Mouse (Mus musculus) neural tube, embryonic 12.5 days (tissue): Measurements from ENCODE around the gene Icosl. TPM values are rescaled to one million over a fixed set of nuclear protein-coding genes. Genes with fewer than 3 reads are reported as not detected.
"Not testable (repeated sequence)": the region's sequence is repeated elsewhere in the genome, so short reads cannot be mapped to it uniquely, and the experiment has no call there.

Experiments used
- ATAC-seq: fragments of 200-750 bp; cut with Nextera tagmentation; 2 replicates; pipeline ENCODE4 v1.8.0; 2017; ENCODE audit warnings: low read depth, mild to moderate bottlenecking, moderate TSS enrichment, moderate library complexity; ENCODE audit not compliant: low FRiP score
- H3K27ac ChIP-seq: fragments of 300-500 bp; sonication (generic); 2 replicates; pipeline ENCODE4 v1.5.1; 2016
- H3K27me3 ChIP-seq: fragments of 300-500 bp; sonication (generic); replicated peaks from 2 replicates; pipeline ENCODE4 v1.6.1; 2016; ENCODE audit warnings: mild to moderate bottlenecking
- H3K36me3 ChIP-seq: fragments of 300-500 bp; sonication (generic); 2 replicates; pipeline ENCODE4 v1.6.1; 2016; ENCODE audit warnings: mild to moderate bottlenecking
- H3K4me1 ChIP-seq: fragments of 300-500 bp; sonication (generic); 2 replicates; pipeline ENCODE4 v1.6.1; 2016
- H3K4me2 ChIP-seq: fragments of 300-500 bp; sonication (generic); replicated peaks from 2 replicates; pipeline ENCODE4 v1.6.1; 2016; ENCODE audit warnings: mild to moderate bottlenecking
- H3K4me3 ChIP-seq: fragments of 300-500 bp; sonication (generic); 2 replicates; pipeline ENCODE4 v1.5.1; 2016
- H3K9ac ChIP-seq: fragments of 300-500 bp; sonication (generic); 2 replicates; pipeline ENCODE4 v1.6.1; 2016; ENCODE audit warnings: mild to moderate bottlenecking
- H3K9me3 ChIP-seq: fragments of 300-500 bp; sonication (generic); 2 replicates; pipeline ENCODE4 v1.6.1; 2016; ENCODE audit warnings: mild to moderate bottlenecking
- WGBS: fragments of 180-500 bp; shearing (Covaris S2); methylation state at CpG from one replicate; pipeline ENCODE4 v1.1.7; 2016; 5-methylcytosine and 5-hydroxymethylcytosine counted together
- polyA plus RNA-seq: library from polyadenylated mRNA; unstranded; fragments of >200 nt; fragmentation: Nextera tagmentation; extraction: Ambion mirVana; gene quantifications from 2 replicates; pipeline ENCODE4 v1.2.1, GENCODE M21; 2016

The Icosl gene
- polyA plus RNA-seq, result 1.3 TPM in 2 replicates

- Histone ChIP-seq H3K27me3 (peaks cover 20% of the 10 kb centered on the region), H3K4me2 (peak within 1 kb of the TSS; percentile 99), H3K9me3 (no peaks in the 10 kb centered on the region), H3K4me3 (peak within 1 kb of the TSS; percentile 57), H3K36me3 (no peaks in the 10 kb centered on the region), H3K27ac (no peak within 1 kb of the TSS), H3K9ac (peak within 1 kb of the TSS; percentile 55), H3K4me1 (peaks cover 14% of the 10 kb centered on the region; the same call in 1 of the 2 replicates)
- peak; percentile 90 for ATAC-seq
- WGBS, result under 1% methylated on average over 66 of the region's 66 CpGs
Observed at GRCm38 (mm10) chr10:78069101-78070011, at the start of gene Icosl. Gene Icosl (plus strand): TSS chr10:78069302.

DNA sequence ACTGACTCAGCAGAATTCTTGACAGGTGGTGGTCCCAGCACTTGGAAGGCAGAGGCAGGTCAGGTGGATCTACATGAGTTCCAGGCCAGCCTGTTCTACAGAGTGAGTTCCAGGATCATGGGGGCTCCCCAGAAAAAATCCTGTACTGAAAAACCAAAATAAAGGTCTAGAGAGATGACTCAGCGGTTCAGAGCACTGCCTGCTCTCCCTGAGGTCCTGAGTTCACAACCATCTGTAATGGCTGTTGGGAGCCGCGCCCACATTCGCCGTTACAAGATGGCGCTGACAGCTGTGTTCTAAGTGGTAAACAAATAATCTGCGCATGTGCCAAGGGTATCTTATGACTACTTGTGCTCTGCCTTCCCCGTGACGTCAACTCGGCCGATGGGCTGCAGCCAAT lies 49.1 kb upstream of the Icosl start:
- H3K27me3 ChIP-seq, H3K9ac ChIP-seq, H3K36me3 ChIP-seq, ATAC-seq, H3K27ac ChIP-seq, H3K4me3 ChIP-seq, H3K9me3 ChIP-seq, H3K4me2 ChIP-seq, H3K4me1 ChIP-seq: not testable (repeated sequence)
- WGBS, result 95% methylated on average over 7 of the region's 11 CpGs

DNA sequence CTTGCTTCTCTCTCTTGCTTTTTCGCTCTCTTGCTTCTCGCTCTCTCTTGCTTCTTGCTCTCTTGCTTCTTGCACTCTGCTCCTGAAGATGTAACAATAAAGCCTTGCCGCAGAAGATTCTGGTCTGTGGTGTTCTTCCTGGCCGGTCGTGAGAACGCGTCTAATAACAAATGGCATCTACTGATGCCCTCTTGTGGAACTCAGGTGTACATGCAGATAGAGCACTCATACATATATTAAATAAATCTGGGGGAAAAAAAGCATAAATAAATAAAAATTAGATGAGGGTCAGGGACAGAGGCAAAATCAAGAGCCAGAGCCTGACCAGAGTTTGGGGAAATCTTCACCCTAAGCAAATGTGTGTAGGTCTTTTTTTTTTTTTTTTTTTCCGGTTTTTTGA lies 43.6 kb upstream of the Icosl start:
- not testable (repeated sequence) for H3K9me3 ChIP-seq, H3K4me1 ChIP-seq, H3K36me3 ChIP-seq, H3K4me2 ChIP-seq, H3K4me3 ChIP-seq, ATAC-seq, H3K27ac ChIP-seq, H3K27me3 ChIP-seq, H3K9ac ChIP-seq
- WGBS, result 72% methylated on average over 6 of the region's 8 CpGs

GRCm38 (mm10) chr10:78028129-78028528 lies 41.0 kb upstream of the Icosl start:
- Histone ChIP-seq H3K4me3 (no peak overlapping the region), H3K4me1 (no peaks in the 10 kb centered on the region), H3K4me2 (no peak overlapping the region), H3K27me3 (no peaks in the 10 kb centered on the region), H3K9me3 (no peaks in the 10 kb centered on the region), H3K9ac (no peak overlapping the region), H3K27ac (no peak overlapping the region), H3K36me3 (no peaks in the 10 kb centered on the region)
- ATAC-seq, result 0 out of 2 replicates have a peak, but pooled peaks have one; percentile 29
- 6% methylated on average over 5 of the region's 5 CpGs for WGBS

DNA sequence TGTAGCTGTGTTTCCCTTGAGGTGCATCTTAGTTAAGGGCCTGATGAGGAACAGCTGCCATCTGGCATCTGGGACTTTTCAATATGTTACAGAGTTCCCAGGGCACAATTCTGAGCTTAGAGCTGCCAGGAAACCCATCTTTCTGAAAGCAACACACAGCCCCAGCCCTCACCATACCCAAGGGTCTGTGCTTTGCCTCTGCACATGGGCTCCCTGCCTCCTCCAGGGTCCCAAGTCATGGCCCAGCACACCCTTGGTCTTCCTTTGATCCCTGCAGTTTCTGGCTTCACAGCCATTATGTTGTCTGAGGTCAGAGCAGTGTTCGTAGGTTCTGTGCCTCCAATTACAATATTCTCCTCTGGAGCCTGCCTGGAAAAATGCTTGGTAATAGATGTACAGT lies 40.0 kb upstream of the Icosl start:
- no peaks in the 10 kb centered on the region for H3K36me3 ChIP-seq
- no peaks in the 10 kb centered on the region for H3K9me3 ChIP-seq
- no peaks in the 10 kb centered on the region for H3K27me3 ChIP-seq
- no peaks in the 10 kb centered on the region for H3K4me1 ChIP-seq
- no peak overlapping the region for H3K4me2 ChIP-seq
- no peak overlapping the region for H3K27ac ChIP-seq
- WGBS, result 85% methylated on average over 1 of the region's 1 CpGs
- H3K9ac ChIP-seq, result no peak overlapping the region
- H3K4me3 ChIP-seq, result no peak overlapping the region
- ATAC-seq, result no peak

- Histone ChIP-seq H3K4me2 (no peak overlapping the region), H3K36me3 (no peaks in the 10 kb centered on the region), H3K27me3 (no peaks in the 10 kb centered on the region), H3K4me1 (no peaks in the 10 kb centered on the region), H3K9ac (no peak overlapping the region), H3K4me3 (no peak overlapping the region), H3K27ac (no peak overlapping the region), H3K9me3 (no peaks in the 10 kb centered on the region)
- WGBS, result 88% methylated on average over 2 of the region's 2 CpGs
- ATAC-seq, result no peak
Observed at GRCm38 (mm10) chr10:78031987-78032386, 37.1 kb upstream of the Icosl start.

GRCm38 (mm10) chr10:78037139-78037538 lies 32.0 kb upstream of the Icosl start:
- Histone ChIP-seq H3K4me3 (no peak overlapping the region), H3K9ac (no peak overlapping the region), H3K9me3 (no peaks in the 10 kb centered on the region), H3K27ac (no peak overlapping the region), H3K27me3 (no peaks in the 10 kb centered on the region), H3K4me2 (no peak overlapping the region), H3K36me3 (no peaks in the 10 kb centered on the region), H3K4me1 (no peaks in the 10 kb centered on the region)
- ATAC-seq, result no peak
- 85% methylated on average over 4 of the region's 4 CpGs for WGBS

- H3K4me1 ChIP-seq, result 0 out of 2 replicates have a peak, but pooled peaks cover 6% of the 10 kb centered on the region
- H3K27me3 ChIP-seq, result no peaks in the 10 kb centered on the region
- no peak within 1 kb of the TSS for H3K4me2 ChIP-seq
- H3K27ac ChIP-seq, result no peak within 1 kb of the TSS
- no peak within 1 kb of the TSS for H3K4me3 ChIP-seq
- no peaks in the 10 kb centered on the region for H3K9me3 ChIP-seq
- H3K36me3 ChIP-seq, result no peaks in the 10 kb centered on the region
- H3K9ac ChIP-seq, result no peak within 1 kb of the TSS
- no peak for ATAC-seq
- 91% methylated on average over 5 of the region's 5 CpGs for WGBS
Observed at GRCm38 (mm10) chr10:78041647-78042046, 27.5 kb upstream of the Icosl start, which contains the start of gene Dnmt3l. Gene Dnmt3l (plus strand): TSS chr10:78041947.

GRCm38 (mm10) chr10:78042096-78042495 lies 27.0 kb upstream of the Icosl start:
- Histone ChIP-seq H3K9me3 (no peaks in the 10 kb centered on the region), H3K4me1 (0 out of 2 replicates have a peak, but pooled peaks cover 6% of the 10 kb centered on the region), H3K27me3 (no peaks in the 10 kb centered on the region), H3K4me3 (no peak overlapping the region), H3K36me3 (no peaks in the 10 kb centered on the region), H3K27ac (no peak overlapping the region), H3K4me2 (no peak overlapping the region), H3K9ac (no peak overlapping the region)
- no peak for ATAC-seq
- 84% methylated on average over 7 of the region's 7 CpGs for WGBS

GRCm38 (mm10) chr10:78042697-78043405 lies 26.3 kb upstream of the Icosl start:
- Histone ChIP-seq H3K27me3 (no peaks in the 10 kb centered on the region), H3K4me3 (peak overlapping the region; percentile 26), H3K4me2 (peak overlapping the region; percentile 56), H3K27ac (no peak overlapping the region), H3K9ac (no peak overlapping the region), H3K4me1 (0 out of 2 replicates have a peak, but pooled peaks cover 6% of the 10 kb centered on the region), H3K9me3 (no peaks in the 10 kb centered on the region), H3K36me3 (no peaks in the 10 kb centered on the region)
- no peak; the same call in 1 of the 2 replicates for ATAC-seq
- 64% methylated on average over 14 of the region's 14 CpGs for WGBS

DNA sequence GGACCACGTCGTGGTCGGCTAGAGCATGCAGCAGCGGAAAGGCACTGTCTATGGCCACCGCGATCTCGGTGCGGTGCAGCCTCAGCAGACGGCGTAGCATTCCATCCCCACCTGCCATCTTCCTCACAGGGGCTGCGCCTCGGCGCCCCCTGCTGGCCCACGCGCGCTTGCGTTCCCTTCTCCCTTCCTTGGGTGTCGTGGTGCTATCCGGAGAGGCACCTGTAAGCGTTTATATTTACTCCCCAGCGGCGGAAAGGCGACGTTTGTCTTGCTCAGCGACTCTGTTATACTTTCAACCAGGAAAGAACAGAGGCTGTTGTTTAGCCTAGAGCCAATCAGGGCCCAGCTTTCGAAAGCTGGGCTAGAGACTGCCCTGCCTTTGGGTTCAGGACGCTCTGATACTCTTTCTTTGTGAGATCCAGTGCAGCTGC lies 25.7 kb upstream of the Icosl start, which contains the start of gene Aire:
TSS of gene Aire (minus strand) at position 205 of the 431 bp plus-strand sequence.
- no peaks in the 10 kb centered on the region for H3K36me3 ChIP-seq
- H3K27ac ChIP-seq, result no peak within 1 kb of the TSS
- peak; percentile 66 for ATAC-seq
- no peaks in the 10 kb centered on the region for H3K27me3 ChIP-seq
- H3K4me3 ChIP-seq, result peak within 1 kb of the TSS; percentile 26
- H3K4me1 ChIP-seq, result 0 out of 2 replicates have a peak, but pooled peaks cover 6% of the 10 kb centered on the region
- WGBS, result 3% methylated on average over 27 of the region's 27 CpGs
- H3K9me3 ChIP-seq, result no peaks in the 10 kb centered on the region
- H3K4me2 ChIP-seq, result peak within 1 kb of the TSS; percentile 56
- no peak within 1 kb of the TSS for H3K9ac ChIP-seq

GRCm38 (mm10) chr10:78044531-78044930 lies 24.6 kb upstream of the Icosl start:
- H3K27me3 ChIP-seq, result no peaks in the 10 kb centered on the region
- H3K4me1 ChIP-seq, result 0 out of 2 replicates have a peak, but pooled peaks cover 6% of the 10 kb centered on the region
- no peak for ATAC-seq
- WGBS, result 73% methylated on average over 1 of the region's 1 CpGs
- no peak overlapping the region for H3K4me2 ChIP-seq
- no peak overlapping the region for H3K27ac ChIP-seq
- H3K36me3 ChIP-seq, result no peaks in the 10 kb centered on the region
- H3K4me3 ChIP-seq, result no peak overlapping the region
- H3K9me3 ChIP-seq, result no peaks in the 10 kb centered on the region
- no peak overlapping the region for H3K9ac ChIP-seq
